Mouse (Mus musculus) NIH3T3 (cell line): ENCODE results near the gene Phc1.

Source experiments
- DNase-seq: peaks from one replicate; pipeline ENCODE4 v3.0.0-alpha.2; 2012; ENCODE audit warnings: low read depth

The Phc1 gene

DNA sequence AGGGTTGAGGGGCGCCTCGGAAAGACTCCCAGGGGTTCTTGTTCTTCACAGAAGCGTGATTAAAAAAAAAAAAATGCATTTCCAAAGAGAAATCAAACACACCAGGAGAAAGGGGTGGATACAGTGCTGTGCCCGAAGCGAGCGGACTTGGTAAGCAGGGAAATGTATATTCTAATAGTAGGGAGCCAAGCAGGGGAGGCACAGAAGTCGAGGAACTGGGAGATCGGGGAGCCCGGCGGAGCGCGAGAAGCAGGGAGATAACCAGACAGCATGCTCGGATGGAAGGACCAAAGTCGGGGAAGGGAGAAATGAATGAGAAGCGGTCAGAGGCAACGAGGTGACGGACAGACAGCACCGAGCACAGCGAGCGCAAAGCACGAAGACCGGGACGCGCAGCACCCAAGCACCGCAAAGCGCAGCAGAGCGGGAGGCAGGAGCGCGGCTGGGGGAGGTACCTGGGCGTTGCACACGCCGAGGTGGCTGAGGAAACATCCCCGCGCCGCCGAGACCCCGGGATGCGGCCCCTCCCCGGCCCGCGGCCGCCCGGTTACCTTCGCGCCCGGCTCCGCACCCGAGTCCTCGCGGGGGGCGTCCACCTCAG lies 1.2 kb downstream of the Phc1 start:
- DNase-seq = peak; percentile 79

DNA sequence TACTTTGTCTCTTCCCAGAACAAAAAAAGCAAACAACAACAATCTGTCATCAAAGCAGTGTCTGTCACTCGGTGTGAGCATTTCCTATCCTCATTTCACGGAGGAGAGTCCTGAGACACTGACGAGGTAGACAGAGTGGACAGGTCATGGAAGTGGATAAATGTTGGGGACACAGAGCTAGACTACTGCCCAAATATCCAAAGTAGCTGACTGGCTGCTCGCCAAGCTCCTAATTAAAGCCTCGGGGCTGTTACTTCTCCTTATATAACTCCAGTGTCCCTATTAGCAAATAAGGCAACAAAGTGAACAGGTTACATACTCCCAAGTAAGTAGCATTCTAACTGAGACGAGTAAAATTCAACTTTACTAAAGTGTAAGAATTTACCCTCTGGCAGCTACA lies 2.8 kb downstream of the Phc1 start:
- DNase-seq = no peak

DNA sequence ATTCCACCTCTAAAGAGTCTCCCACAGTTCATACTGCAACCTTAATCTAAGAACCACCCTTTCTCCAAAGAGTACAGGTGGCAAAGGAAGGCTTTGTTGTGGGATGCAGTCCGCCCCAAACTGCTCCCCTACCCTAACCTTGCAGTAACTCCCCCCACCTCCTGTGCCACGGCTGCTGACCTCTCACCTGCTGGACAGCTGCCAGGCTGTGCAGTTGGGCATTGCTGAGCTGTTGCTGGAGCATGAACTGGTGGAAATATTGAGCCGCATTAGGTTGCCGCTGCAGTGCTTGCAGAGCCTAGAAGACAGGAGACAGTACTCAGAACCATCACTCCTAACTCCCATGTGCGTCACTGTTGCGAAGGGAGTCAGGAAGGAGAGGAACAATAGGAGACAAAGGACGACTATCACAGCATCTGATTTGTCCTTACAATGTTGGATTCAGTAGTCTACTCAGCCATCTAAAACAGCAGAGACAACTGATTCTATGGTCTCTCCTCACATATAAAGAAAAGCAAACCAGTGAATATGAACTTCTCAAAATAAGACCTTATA lies 5.5 kb downstream of the Phc1 start:
- DNase-seq = no peak

DNA sequence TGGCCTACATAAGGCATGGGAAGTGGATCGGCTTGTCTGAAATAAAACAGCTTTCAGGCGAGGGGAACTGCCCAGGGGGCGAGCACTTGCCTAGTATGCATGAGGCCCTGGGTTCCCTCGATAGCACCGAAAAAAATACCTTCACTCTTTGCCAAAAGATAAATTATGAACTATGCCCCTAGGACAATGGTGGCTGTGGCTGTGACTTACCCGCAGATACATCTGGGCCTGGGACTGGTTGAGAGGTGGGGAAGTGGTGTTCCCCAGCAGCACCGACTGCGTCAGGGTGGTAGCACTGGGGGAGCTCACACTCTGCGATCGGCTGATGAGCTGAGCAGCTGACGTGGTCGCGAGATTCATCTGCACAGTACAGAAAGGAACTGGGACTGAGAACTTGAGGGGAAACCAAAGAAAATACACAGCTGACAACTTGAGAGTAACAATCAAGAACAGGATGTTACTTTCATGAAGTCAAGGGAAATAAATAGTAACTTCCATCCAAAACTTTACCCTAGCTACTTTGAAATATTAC lies 7.2 kb downstream of the Phc1 start:
- DNase-seq = no peak

GRCm38 (mm10) chr6:122325361-122325975 lies 14.9 kb downstream of the Phc1 start:
- no peak for DNase-seq

GRCm38 (mm10) chr6:122318726-122319125 lies 21.6 kb downstream of the Phc1 start:
- DNase-seq = no peak

GRCm38 (mm10) chr6:122310187-122310820 lies 30.1 kb downstream of the Phc1 start:
- DNase-seq = no peak

GRCm38 (mm10) chr6:122309446-122309960 lies 30.9 kb downstream of the Phc1 start:
- DNase-seq = peak; percentile 59

GRCm38 (mm10) chr6:122308505-122309393 lies 31.6 kb downstream of the Phc1 start, which contains the start of gene M6pr:
TSS of gene M6pr (plus strand) at chr6:122308720.
- DNase-seq = peak; percentile 99

DNA sequence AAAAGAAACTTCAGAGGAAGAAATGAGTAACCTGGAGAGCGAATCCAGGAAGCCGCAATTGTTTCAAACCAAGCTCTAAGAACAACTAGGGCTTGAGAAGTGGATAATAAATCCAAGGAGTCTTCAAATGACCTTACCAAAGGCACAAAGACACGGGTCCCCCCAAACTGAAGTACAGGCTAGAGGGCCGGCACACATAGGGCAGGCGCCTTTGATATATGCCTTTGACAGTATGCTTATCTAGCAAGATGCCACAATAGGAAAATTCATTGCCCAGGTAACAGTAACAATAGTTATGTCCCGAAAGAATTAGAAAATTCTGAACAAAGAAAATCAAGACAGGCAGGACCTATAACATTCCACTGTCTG lies 32.2 kb downstream of the Phc1 start:
- no peak for DNase-seq

- DNase-seq = no peak
Measured at GRCm38 (mm10) chr6:122306707-122307106, 33.7 kb downstream of the Phc1 start.

- no peak for DNase-seq
Measured at GRCm38 (mm10) chr6:122304790-122305555, 35.4 kb downstream of the Phc1 start.

- DNase-seq = peak; percentile 94
Measured at GRCm38 (mm10) chr6:122304355-122304754, 36.0 kb downstream of the Phc1 start.

GRCm38 (mm10) chr6:122303526-122303925 lies 36.8 kb downstream of the Phc1 start:
- DNase-seq = no peak

DNA sequence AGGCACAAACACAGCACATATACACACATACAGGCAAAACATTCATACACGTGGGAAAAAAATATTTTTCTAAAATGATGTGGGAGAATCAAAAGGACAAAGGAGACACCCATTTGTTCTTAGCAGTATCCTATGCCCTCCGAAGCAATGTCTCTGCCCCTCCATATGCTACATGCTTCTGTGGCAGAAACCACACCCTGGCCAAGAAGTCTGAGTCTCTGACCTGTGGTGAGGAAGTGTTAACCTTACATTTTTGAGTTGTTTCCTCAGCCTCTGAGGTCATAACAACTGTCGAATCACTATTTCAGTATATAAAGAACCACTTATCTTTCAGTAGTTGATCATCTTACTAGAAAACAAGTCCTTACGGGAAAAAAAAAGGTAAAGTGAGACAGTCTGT lies 37.7 kb downstream of the Phc1 start:
- DNase-seq = no peak

- no peak for DNase-seq
Measured at GRCm38 (mm10) chr6:122302121-122302520, 38.2 kb downstream of the Phc1 start.

- DNase-seq = no peak
Measured at GRCm38 (mm10) chr6:122299621-122300133, 40.7 kb downstream of the Phc1 start.

- no peak for DNase-seq
Measured at GRCm38 (mm10) chr6:122298223-122298609, 42.1 kb downstream of the Phc1 start.

DNA sequence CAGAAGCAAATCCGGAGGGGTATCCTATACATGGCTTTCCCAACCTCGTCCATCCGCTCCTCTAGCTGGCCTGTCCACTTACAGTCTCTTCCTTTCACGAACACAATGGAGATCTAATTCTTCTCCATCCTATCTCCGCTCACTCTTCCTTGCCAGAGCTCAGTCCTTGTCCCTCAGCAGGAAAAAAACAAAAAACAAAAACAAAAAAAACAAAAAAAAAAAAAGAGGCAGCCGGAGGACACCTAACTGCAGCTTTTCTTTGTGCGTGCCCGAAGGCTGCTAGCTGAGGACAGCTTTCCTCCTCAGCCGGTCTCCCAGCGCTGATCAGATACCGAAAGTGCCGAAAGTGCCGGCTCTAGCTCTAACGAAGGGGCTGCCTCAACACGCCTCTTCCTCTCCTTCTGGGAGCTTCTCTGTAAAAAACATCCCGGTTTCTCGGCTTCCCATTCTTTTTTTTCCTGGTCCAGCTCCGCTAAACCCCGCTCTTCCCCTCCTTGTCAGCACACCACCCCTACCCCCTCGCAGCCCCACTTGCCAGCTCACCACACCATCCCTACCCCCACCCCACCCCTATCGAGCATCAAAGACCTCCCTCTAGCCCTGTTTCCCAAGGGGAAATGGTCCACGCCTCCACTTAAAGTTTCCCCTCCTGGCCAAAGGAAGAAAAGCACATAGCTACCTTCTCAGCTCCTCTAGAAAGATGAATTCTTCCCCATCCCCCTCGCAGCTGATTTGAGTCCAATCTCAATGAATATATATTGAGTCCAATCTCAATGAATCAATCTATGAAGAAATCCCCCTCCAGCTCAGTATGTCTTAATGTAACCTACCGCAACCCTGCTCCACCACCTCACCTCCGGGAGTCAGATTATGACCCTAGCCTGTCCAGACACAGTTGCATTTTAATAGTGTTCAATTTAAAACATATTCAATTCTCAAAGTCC lies 42.8 kb downstream of the Phc1 start:
- peak; percentile 85 for DNase-seq

GRCm38 (mm10) chr6:122296918-122297278 lies 43.5 kb downstream of the Phc1 start:
- no peak for DNase-seq
